Mouse (Mus musculus) stomach, postnatal 0 days (tissue): ENCODE measurements around the gene Trim24. TPM values are rescaled to one million over a fixed set of nuclear protein-coding genes. Genes with fewer than 3 reads are reported as not detected.
"Not testable (repeated sequence)": the region's sequence is repeated elsewhere in the genome, so short reads cannot be mapped to it uniquely, and the experiment has no call there.

Experiments
- ATAC-seq: fragments of 200-750 bp; cut with Nextera tagmentation; 2 replicates; pipeline ENCODE4 v1.8.0; 2017; ENCODE audit not compliant: low FRiP score, low TSS enrichment
- DNase-seq: peaks from one replicate; pipeline ENCODE4 v3.0.0-alpha.2; 2016; ENCODE audit warnings: low spot score
- H3K27ac ChIP-seq: fragments of 300-500 bp; sonication (generic); replicated peaks from 2 replicates; pipeline ENCODE4 v1.5.1; 2014; ENCODE audit warnings: mild to moderate bottlenecking, control low read depth
- H3K27me3 ChIP-seq: fragments of 300-500 bp; sonication (generic); 2 replicates; pipeline ENCODE4 v1.6.1; 2014; ENCODE audit warnings: low read length; ENCODE audit not compliant: control insufficient read depth, insufficient read depth
- H3K36me3 ChIP-seq: fragments of 300-500 bp; sonication (generic); 2 replicates; pipeline ENCODE4 v1.6.1; 2014; ENCODE audit warnings: low read length, mixed read lengths; ENCODE audit not compliant: control insufficient read depth, insufficient read depth
- H3K4me1 ChIP-seq: fragments of 300-500 bp; sonication (generic); replicated peaks from 2 replicates; pipeline ENCODE4 v1.6.1; 2014; ENCODE audit warnings: antibody characterized with exemption; ENCODE audit not compliant: control insufficient read depth, insufficient read depth
- H3K4me2 ChIP-seq: fragments of 300-500 bp; sonication (generic); replicated peaks from 2 replicates; pipeline ENCODE4 v1.6.1; 2014; ENCODE audit warnings: low read depth, mild to moderate bottlenecking, control low read depth, moderate library complexity
- H3K4me3 ChIP-seq: fragments of 300-500 bp; sonication (generic); 2 replicates; pipeline ENCODE4 v1.5.1; 2014; ENCODE audit warnings: low read depth, low read length, control low read depth
- H3K9ac ChIP-seq: fragments of 300-500 bp; sonication (generic); 2 replicates; pipeline ENCODE4 v1.6.1; 2014; ENCODE audit warnings: mild to moderate bottlenecking, low read length, control low read depth, mixed read lengths
- H3K9me3 ChIP-seq: fragments of 300-500 bp; sonication (generic); 2 replicates; pipeline ENCODE4 v1.6.1; 2016; ENCODE audit warnings: low read length; ENCODE audit not compliant: control insufficient read depth
- CTCF ChIP-seq: IDR thresholded peaks from 2 replicates; pipeline ENCODE4 v1.5.1; 2016; ENCODE audit warnings: antibody characterized with exemption, low read depth, mild to moderate bottlenecking, moderate library complexity
- EP300 ChIP-seq: optimal IDR thresholded peaks from 2 replicates; pipeline ENCODE3; 2016; ENCODE audit warnings: antibody characterized with exemption
- WGBS: fragments of 180-500 bp; shearing (Covaris S2); extraction: QIAGEN DNeasy Blood & Tissue Kit; methylation state at CpG from one replicate; pipeline ENCODE4 v1.1.7; 2014; 5-methylcytosine and 5-hydroxymethylcytosine counted together
- polyA plus RNA-seq: library from polyadenylated mRNA; unstranded; fragments of >200 nt; fragmentation: Nextera tagmentation; extraction: Ambion mirVana; gene quantifications from 2 replicates; pipeline ENCODE4 v1.2.1, GENCODE M21; 2015

Trim24 gene
- polyA plus RNA-seq, 1 experiment from 2014 or later, result 5.6 TPM

GRCm38 (mm10) chr6:37851352-37851751, 19.3 kb upstream of the Trim24 start:
- Histone ChIP-seq H3K9ac (no peak overlapping the region), H3K4me2 (no peak overlapping the region), H3K9me3 (0 out of 2 replicates have a peak, but pooled peaks cover 3% of the 10 kb centered on the region), H3K4me1 (no peaks in the 10 kb centered on the region), H3K4me3 (no peak overlapping the region), H3K36me3 (no peaks in the 10 kb centered on the region), H3K27me3 (no peaks in the 10 kb centered on the region), H3K27ac (no peak overlapping the region)
- ATAC-seq, result no peak
- WGBS, result 90% methylated on average over 2 of the region's 2 CpGs
- no peak for TF ChIP-seq EP300
- TF ChIP-seq CTCF, result no peak
- no peak for DNase-seq

- no peak overlapping the region for H3K9ac ChIP-seq
- H3K36me3 ChIP-seq, result no peaks in the 10 kb centered on the region
- DNase-seq (no peak), ATAC-seq (no peak)
- H3K9me3 ChIP-seq, result no peaks in the 10 kb centered on the region
- 86% methylated on average over 2 of the region's 2 CpGs for WGBS
- no peaks in the 10 kb centered on the region for H3K27me3 ChIP-seq
- no peak for TF ChIP-seq CTCF
- TF ChIP-seq EP300, result no peak
- no peak overlapping the region for H3K27ac ChIP-seq
- no peaks in the 10 kb centered on the region for H3K4me1 ChIP-seq
- H3K4me2 ChIP-seq, result no peak overlapping the region
- H3K4me3 ChIP-seq, result no peak overlapping the region
These were observed 17.3 kb upstream of the Trim24 start for GRCm38 (mm10) chr6:37853289-37853688.

GRCm38 (mm10) chr6:37855384-37855783, 15.2 kb upstream of the Trim24 start:
- no peak for DNase-seq
- 65% methylated on average over 2 of the region's 2 CpGs for WGBS

DNA sequence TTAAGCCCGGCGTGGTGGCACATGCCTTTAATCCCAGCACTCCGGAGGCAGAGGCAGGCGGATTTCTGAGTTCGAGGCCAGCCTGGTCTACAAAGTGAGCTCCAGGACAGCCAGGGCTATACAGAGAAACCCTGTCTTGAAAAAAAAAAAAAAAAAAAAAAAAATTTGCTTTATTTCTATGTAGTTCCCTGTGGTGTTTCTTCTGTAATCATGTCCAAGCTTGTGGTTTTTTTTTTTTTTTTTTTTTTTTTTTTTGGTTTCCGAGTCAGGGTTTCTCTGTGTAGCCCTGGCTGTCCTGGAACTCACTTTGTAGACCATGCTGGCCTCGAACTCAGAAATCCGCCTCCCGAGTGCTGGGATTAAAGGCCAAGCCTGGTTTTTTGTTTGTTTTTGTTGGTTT, 14.3 kb upstream of the Trim24 start:
- not testable (repeated sequence) for H3K36me3 ChIP-seq, H3K9me3 ChIP-seq, DNase-seq, H3K4me3 ChIP-seq, H3K4me2 ChIP-seq, ATAC-seq, H3K27me3 ChIP-seq, H3K27ac ChIP-seq, H3K4me1 ChIP-seq, H3K9ac ChIP-seq
- WGBS, result 94% methylated on average over 9 of the region's 9 CpGs

More at GRCm38 (mm10) chr6:37855384-37855783, 15.2 kb upstream of the Trim24 start:
- Histone ChIP-seq H3K27me3 (no peaks in the 10 kb centered on the region), H3K4me2 (no peak overlapping the region), H3K9me3 (no peaks in the 10 kb centered on the region), H3K4me1 (no peaks in the 10 kb centered on the region), H3K4me3 (no peak overlapping the region), H3K27ac (no peak overlapping the region), H3K9ac (no peak overlapping the region), H3K36me3 (no peaks in the 10 kb centered on the region)
- ATAC-seq, result no peak
- TF ChIP-seq CTCF (no peak), EP300 (no peak)

- no peak for ATAC-seq
- no peaks in the 10 kb centered on the region for H3K27me3 ChIP-seq
- H3K9me3 ChIP-seq, result no peaks in the 10 kb centered on the region
- H3K36me3 ChIP-seq, result no peaks in the 10 kb centered on the region
- no peak for DNase-seq
- H3K4me2 ChIP-seq, result no peak overlapping the region
- TF ChIP-seq EP300 (no peak), CTCF (no peak)
- no peak overlapping the region for H3K9ac ChIP-seq
- H3K4me3 ChIP-seq, result no peak overlapping the region
- WGBS, result 59% methylated on average over 4 of the region's 4 CpGs
- H3K4me1 ChIP-seq, result no peaks in the 10 kb centered on the region
- H3K27ac ChIP-seq, result no peak overlapping the region
These were observed 13.3 kb upstream of the Trim24 start for GRCm38 (mm10) chr6:37857196-37857874.

DNA sequence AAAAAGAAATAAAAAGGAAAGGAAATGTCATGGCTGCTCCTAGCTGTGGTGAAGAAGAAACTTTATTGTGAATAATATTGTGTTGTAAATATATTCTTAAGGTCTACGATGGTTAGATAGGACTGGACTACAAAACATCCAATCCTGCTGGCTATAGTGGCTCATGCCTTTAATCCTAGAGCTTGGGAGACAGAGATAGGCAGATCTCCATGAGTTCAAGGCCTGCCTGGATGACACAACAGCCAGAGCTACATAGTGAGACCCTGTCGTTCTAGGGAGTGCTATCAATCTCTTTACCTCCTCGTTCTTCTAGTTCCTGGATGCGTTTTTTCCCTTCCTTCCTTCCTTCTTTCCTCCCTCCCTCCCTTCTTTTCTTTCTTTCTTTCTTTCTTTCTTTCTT, 12.5 kb upstream of the Trim24 start:
- H3K4me1 ChIP-seq, result no peaks in the 10 kb centered on the region
- no peak for ATAC-seq
- 75% methylated on average over 4 of the region's 4 CpGs for WGBS
- no peaks in the 10 kb centered on the region for H3K9me3 ChIP-seq
- no peak overlapping the region for H3K4me3 ChIP-seq
- no peak overlapping the region for H3K9ac ChIP-seq
- H3K27me3 ChIP-seq, result no peaks in the 10 kb centered on the region
- no peak overlapping the region for H3K4me2 ChIP-seq
- H3K27ac ChIP-seq, result no peak overlapping the region
- no peaks in the 10 kb centered on the region for H3K36me3 ChIP-seq
- no peak for TF ChIP-seq CTCF
- TF ChIP-seq EP300, result no peak
- no peak for DNase-seq
